Mouse (Mus musculus): ENCODE data around the gene Rbm20.

Gene Rbm20

DNA sequence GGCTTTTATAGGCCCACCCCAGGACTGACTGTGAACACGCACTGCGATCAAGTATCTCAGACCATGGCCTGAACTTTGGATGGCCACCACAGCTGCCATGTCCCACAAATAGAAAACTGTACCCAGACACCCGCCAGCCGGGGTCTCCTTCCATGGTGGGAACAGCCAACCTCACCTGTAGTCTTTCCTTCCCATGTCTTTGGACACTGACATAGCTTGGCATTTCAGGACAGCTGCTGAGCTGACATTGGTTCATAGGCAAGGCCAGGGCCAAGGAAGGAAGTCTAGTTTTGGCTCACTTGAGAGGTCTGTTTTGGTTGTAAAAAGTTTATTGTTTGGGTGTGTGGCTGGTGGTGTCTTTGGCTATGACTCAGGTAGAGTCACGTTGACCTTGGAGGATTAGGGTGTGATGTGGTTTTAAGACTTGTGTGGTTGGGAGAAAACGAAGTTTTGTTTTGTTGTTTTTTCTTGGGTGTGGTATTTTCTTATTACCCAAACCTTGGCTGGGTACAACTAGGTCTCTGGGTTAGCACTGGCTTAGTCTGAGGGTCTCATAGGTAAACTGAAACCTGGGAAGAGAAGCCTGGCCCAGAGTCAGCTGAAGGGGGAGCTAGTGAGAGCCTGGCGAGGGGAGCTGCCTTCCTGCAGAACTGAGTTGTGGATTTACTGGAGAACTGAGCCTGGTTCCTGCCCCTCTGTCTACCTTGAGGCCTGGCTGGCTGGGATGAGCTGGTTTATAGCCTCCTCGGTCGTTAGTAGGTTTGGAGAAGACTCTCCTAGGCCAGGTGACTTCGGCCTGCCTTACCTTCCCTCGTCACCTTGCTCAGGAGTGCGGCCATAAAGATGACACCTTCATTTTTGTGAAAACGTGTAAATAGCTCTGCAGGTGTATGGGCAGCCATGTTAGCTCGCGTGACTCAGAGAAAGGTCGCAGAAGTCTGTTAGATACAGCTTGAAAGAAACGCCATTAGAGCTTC, 83.3 kb downstream of the Rbm20 start:
- no peak for DNase-seq

DNA sequence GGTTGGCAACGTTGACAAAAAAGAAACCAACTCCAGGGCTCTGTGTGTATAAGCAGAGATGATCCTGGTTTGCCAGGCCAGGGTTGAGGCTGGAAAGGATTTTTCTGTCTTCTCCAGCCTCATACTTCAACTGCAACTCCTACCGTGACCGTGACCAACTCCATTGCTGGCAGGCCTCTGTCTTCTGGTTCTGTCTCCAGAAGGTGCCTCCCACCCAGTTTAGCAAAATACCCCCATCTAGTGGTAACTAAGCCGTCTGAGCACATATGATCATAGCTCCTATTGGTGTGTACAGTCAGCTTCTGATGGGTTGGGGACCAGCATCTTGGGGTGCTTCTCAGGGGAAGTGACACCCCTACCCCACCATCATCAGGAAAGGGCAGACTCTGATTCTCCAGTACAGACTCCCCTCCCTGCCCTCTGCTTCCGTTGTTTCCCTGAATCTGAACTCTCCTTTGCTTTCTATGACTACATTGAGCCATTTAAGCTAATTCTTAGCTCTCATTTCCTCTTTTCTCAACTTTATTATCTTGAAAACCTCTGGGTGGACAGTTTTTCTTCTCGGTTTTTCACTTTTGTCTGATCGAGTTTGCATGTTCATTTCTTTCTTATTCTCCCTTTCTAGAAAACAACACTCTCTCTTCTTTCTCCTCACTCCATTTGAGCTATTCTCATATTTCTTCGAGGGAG, 85.8 kb downstream of the Rbm20 start:
- DNase-seq = no peak

GRCm38 (mm10) chr19:53764688-53765478, 87.8 kb downstream of the Rbm20 start:
- DNase-seq = no peak

DNA sequence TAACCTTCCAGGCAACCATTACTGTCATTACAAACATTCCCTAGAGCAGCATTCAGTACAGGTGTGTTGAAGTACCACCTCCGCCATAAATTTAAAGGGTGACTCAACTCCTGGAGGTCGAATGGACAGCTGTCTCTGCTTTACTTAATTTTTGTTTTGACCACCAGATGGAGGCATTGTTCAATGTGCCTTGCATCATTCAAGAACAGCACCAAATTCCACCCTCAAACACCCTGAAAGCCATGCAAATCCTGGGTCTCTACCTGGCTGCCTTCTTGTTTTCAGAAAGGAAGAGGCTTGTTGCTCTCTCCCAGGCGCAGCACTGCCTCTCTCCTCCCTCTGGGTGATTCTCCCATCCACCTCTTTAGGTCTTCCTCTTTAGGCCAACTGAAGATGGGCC, 91.4 kb downstream of the Rbm20 start:
- peak; percentile 21 for DNase-seq

DNA sequence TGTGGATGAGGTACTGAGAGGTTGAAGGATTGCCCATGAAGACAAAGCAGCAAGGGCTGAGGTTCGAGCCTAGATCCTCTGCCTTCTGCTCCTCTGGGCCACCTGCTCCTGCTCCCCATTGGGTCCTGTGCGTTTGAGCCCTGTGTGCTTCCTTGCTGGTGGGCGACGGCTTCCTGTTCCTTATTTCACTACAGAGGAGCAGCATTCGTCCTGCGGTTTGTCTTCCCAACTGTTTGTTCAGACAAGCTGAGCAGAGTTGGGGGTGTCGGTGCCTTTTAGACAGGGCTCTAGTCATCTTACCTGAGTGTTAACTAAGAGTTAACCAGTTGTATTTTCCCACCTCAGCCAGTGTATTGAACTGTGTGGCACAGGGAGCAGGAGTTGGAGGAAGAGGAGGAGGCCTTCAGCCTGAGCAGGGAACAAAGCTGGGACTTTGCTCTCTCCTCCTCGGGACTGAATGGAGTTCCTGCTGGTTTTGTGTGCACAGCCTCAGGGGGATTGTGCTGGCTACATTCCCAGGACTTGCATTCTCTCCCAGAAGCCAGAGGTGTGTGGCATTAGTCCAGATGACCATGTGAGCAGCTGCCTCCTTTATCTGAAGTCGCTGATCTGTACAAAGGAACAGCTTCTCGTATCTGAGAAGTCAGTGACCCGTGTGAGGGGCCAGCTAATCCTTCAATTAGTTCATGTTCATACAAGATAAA, 97.0 kb downstream of the Rbm20 start:
- DNase-seq = no peak

GRCm38 (mm10) chr19:53774641-53775350, 97.7 kb downstream of the Rbm20 start:
- DNase-seq = no peak

- DNase-seq = no peak
Observed at GRCm38 (mm10) chr19:53779402-53779801, 102.3 kb downstream of the Rbm20 start.

- no peak for DNase-seq
Observed at GRCm38 (mm10) chr19:53779818-53780217, 102.7 kb downstream of the Rbm20 start.

GRCm38 (mm10) chr19:53780752-53781602, 103.9 kb downstream of the Rbm20 start:
- DNase-seq = no peak

DNA sequence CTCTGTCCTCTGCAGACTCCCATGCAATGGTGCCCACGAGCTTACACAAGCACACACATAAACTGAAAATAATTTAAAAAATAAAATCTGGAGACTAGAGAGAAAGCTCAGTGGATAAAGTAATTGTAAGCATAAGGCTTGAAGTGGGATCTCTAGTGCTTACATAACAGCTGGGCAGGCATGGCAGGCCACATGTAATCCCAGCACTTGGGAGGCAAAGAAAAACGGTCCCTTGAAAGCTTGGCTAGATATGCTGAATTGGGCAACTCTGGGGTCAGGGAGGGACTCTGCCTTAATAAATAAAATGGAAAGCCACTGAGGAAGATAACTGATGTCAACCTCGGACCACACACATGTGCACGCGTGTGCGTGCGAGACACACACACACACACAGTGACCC, 104.7 kb downstream of the Rbm20 start:
- DNase-seq = no peak

DNA sequence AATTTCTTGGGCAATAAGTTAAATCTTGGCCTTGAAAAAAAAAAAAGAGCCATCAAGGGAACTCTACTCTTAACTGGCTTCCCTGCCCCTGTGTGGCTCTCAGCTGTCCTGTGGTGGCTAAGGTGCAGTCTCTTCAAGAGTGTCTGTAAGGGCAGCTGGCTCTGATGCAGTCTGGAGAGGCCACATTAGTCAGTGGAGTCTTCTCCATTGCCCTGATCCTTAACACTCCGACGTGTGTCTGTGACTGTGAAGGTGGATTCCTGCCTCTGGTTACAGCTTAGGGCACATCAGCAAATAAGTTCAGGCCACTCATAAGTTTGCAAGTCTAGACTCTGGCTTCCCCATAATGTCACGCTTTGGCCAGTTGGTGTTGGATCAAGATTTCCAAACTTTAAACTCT, 108.2 kb downstream of the Rbm20 start:
- no peak for DNase-seq

- DNase-seq = no peak
Observed at GRCm38 (mm10) chr19:53786239-53786638, 109.1 kb downstream of the Rbm20 start.

DNA sequence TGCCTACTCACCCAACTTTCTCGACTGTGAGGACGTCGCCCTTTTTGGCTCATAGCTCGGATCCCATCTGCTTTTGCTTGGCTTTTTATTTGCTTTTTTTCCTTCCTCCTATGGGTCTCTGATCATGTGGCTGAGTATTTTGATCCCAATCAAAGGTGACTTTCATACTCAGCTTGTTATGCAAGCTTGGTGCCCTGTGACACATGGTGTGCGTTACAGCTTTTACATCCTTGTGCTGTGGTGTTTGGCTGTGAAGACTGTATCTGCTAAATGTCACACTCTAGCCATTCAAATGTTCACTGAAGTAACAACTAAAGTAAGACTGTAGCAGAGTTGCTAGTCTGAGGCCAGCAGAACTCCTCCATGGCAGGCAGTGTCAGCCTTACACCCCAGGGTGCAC, 109.7 kb downstream of the Rbm20 start:
- no peak for DNase-seq

DNA sequence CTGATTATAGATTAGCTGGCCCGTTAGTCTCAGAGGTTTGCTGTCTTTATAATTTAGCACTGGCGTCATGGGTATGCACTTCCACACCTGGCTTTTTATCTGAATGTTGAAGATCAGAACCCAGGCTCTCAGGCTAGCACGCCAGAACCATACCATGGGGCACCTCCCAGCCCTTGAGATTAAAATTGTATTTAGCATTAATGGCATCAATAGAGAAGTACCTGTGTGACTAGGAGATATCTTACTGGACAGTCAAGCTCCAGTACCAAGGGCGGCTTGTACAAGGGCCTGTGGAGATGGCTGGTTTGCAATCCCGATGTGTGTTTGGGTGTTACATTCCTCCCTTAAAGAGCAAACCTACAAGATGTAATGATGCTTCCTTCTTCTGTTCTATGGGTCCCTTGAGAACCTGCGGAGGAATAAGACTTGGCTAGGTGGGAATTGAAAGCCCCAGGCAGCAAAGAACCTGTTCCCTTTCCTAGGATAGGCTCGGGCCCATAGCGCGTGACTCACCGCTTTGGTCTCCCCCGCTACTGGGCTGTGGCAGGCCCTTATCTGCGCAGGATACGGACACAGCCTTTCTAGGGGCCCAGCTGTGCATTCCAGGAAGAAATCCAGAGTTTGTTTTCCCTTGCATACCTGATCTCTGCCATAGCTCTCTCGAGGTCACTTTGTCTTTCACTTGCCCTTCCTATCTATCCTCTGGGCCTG, 111.7 kb downstream of the Rbm20 start:
- DNase-seq = no peak

- no peak for DNase-seq
Observed at GRCm38 (mm10) chr19:53789571-53789970, 112.5 kb downstream of the Rbm20 start.

GRCm38 (mm10) chr19:53791751-53792720, 114.9 kb downstream of the Rbm20 start:
- DNase-seq = no peak

- no peak for DNase-seq
Observed at GRCm38 (mm10) chr19:53792976-53793897, 116.1 kb downstream of the Rbm20 start.

Measured in cerebellum, adult 8-10 months (tissue).